9 mouse cellular contexts compared by ENCODE assay signal in genomic region chr3:60080572-60080971, GRCm38 (mm10). TPM values are rescaled to one million over a fixed set of nuclear protein-coding genes. Genes with fewer than 3 reads are reported as not detected.
A peak's percentile ranks its signal among the peaks of the same experiment; 100 is the strongest.
DNase-seq lines count a peak whose midpoint lies in the region; ATAC-seq and TF ChIP-seq lines count a peak whose summit lies in the region.
"Had no signal": no experiment of that assay in that cellular context is flagged by ENCODE, and none has a peak within 500 bp of the region (broad histone marks: within the 10 kb centered on the region; RNA-seq: fewer than 3 reads in every experiment).

No protein-coding gene starts in this region.

- no peak overlapping the region for H3K4me2 ChIP-seq in lung, postnatal 0 days (replicated peaks; ENCODE audit: low read depth, low read length)

- TF ChIP-seq EP300 in lung, postnatal 0 days (IDR thresholded peaks at IDR 0.05) = no peak

- H3K27ac ChIP-seq in lung, postnatal 0 days (ENCODE audit: low read length) = no peak overlapping the region
- no peak overlapping the region for H3K27ac ChIP-seq in spleen, adult 2 months (ENCODE audit: insufficient read depth, low read length)
- no peak overlapping the region for H3K27ac ChIP-seq in forebrain, embryonic 10.5 days
- H3K27ac ChIP-seq: liver, embryonic 14.5 days had no signal

- no peaks in the 10 kb centered on the region for H3K27me3 ChIP-seq in lung, postnatal 0 days (replicated peaks; ENCODE audit: insufficient read depth, low read length)
- H3K27me3 ChIP-seq in spleen, adult 2 months (ENCODE audit: control insufficient read depth, insufficient read depth, low read length) = no peaks in the 10 kb centered on the region
- no peaks in the 10 kb centered on the region for H3K27me3 ChIP-seq in forebrain, embryonic 10.5 days (ENCODE audit: poor library complexity, severe bottlenecking)

- H3K36me3 ChIP-seq in lung, postnatal 0 days (ENCODE audit: insufficient read depth, low read length) = no peaks in the 10 kb centered on the region
- no peaks in the 10 kb centered on the region for H3K36me3 ChIP-seq in spleen, adult 2 months (ENCODE audit: control insufficient read depth, insufficient read depth, low read length)
- H3K36me3 ChIP-seq in forebrain, embryonic 10.5 days (replicated peaks) = no peaks in the 10 kb centered on the region

- no peaks in the 10 kb centered on the region for H3K9me3 ChIP-seq in lung, postnatal 0 days (ENCODE audit: low read length)
- no peaks in the 10 kb centered on the region for H3K9me3 ChIP-seq in forebrain, embryonic 10.5 days

- no peak for TF ChIP-seq CTCF in lung, postnatal 0 days (IDR thresholded peaks at IDR 0.05)
- no peak for TF ChIP-seq CTCF in spleen, adult 2 months (IDR thresholded peaks at IDR 0.05; ENCODE audit: extremely low read depth, insufficient read depth, insufficient read length, insufficient replicate concordance)

- H3K4me3 ChIP-seq in lung, postnatal 0 days (ENCODE audit: low read depth, low read length) = no peak overlapping the region
- no peak overlapping the region for H3K4me3 ChIP-seq in spleen, adult 2 months (ENCODE audit: extremely low read depth, insufficient read depth, insufficient read length)
- H3K4me3 ChIP-seq in forebrain, embryonic 10.5 days = no peak overlapping the region

- ATAC-seq in lung, postnatal 0 days = no peak

- H3K9ac ChIP-seq in lung, postnatal 0 days (replicated peaks; ENCODE audit: low read depth) = no peak overlapping the region
- H3K9ac ChIP-seq: liver, embryonic 14.5 days had no signal

- 0 out of 2 replicates have a peak, but pooled peaks cover 3% of the 10 kb centered on the region for H3K4me1 ChIP-seq in lung, postnatal 0 days (ENCODE audit: insufficient read depth, low read depth, low read length)
- peaks cover 10% of the 10 kb centered on the region; the same call in 1 of the 2 replicates for H3K4me1 ChIP-seq in spleen, adult 2 months (ENCODE audit: control insufficient read depth, insufficient read depth, insufficient read length)
- H3K4me1 ChIP-seq in forebrain, embryonic 10.5 days = no peaks in the 10 kb centered on the region

- intact Hi-C loops in left cerebral cortex, postnatal 25 days (cut with DNase I) = no loop called here

- TF ChIP-seq POLR2A in spleen, adult 2 months (IDR thresholded peaks at IDR 0.05; ENCODE audit: low read depth, low read length) = no peak

- 27% methylated on average over 4 of the region's 4 CpGs for WGBS in lung, postnatal 0 days
- WGBS in spleen, adult 2 months = 14% methylated on average over 4 of the region's 4 CpGs
- 77% methylated on average over 4 of the region's 4 CpGs for WGBS in forebrain, embryonic 10.5 days

- DNase-seq in frontal cortex, postnatal 10 days (ENCODE audit: low spot score in 2 of 2) = peak; percentile 8 to 12
- no peak for DNase-seq in frontal cortex, postnatal 25 days (ENCODE audit: low spot score in 2 of 2)
- DNase-seq in lung, adult 18-20 months = peak; percentile 18 to 24
- no peak for DNase-seq in lung, postnatal 0 days (ENCODE audit: low spot score)
- DNase-seq in left cerebral cortex, postnatal 25 days (ENCODE audit: low spot score in 2 of 2) = peak; percentile 10 to 16
- peak; percentile 50 to 59 for DNase-seq in spleen, adult 2 months (ENCODE audit: low read depth in 1 of 2, low spot score in 2 of 2)
- no peak for DNase-seq in forebrain, embryonic 10.5 days (ENCODE audit: extremely low spot score, low spot score)
- DNase-seq in urinary bladder, postnatal 14 days (ENCODE audit: low spot score) = no peak

RNA-seq across cellular contexts. Expression of gene Sucnr1, which starts 1.1 kb away (rescaled TPM):
- polyA plus RNA-seq in lung, postnatal 0 days (2015; fragmentation: Nextera tagmentation; extraction: Ambion mirVana) = not detected in 2 replicates
- total RNA-seq in left cerebral cortex, postnatal 25 days (2021) = not detected
- polyA plus RNA-seq in spleen, adult 2 months (2012; rRNA removed) = 1.8 and 2.1 TPM in 2 replicates
- polyA plus RNA-seq in forebrain, embryonic 10.5 days (2016; fragmentation: Nextera tagmentation; extraction: Ambion mirVana) = not detected in 2 replicates

RNA-seq across cellular contexts. Expression of gene Aadac, which starts 55.1 kb away (rescaled TPM):
- polyA plus RNA-seq in lung, postnatal 0 days (2015; fragmentation: Nextera tagmentation; extraction: Ambion mirVana) = 0.14 and 0.25 TPM in 2 replicates
- not detected for total RNA-seq in left cerebral cortex, postnatal 25 days (2021)
- not detected in 2 replicates for polyA plus RNA-seq in spleen, adult 2 months (2012; rRNA removed)
- polyA plus RNA-seq in forebrain, embryonic 10.5 days (2016; fragmentation: Nextera tagmentation; extraction: Ambion mirVana) = not detected in 2 replicates

Comparison
In these comparisons a context has a peak if more than half of its experiments do, and no peak if none do; other contexts are left out.
1. DNase-seq: peak in frontal cortex, postnatal 10 days (2 of 2), lung, adult 18-20 months (2 of 2), left cerebral cortex, postnatal 25 days (2 of 2) and spleen, adult 2 months (2 of 2); none in frontal cortex, postnatal 25 days (0 of 2), lung, postnatal 0 days (single experiment), forebrain, embryonic 10.5 days (single experiment) and urinary bladder, postnatal 14 days (single experiment).